Mouse (Mus musculus): ENCODE data around the gene Arpc5l. TPM values are rescaled to one million over a fixed set of nuclear protein-coding genes. Genes with fewer than 3 reads are reported as not detected.
A peak's percentile ranks its signal among the peaks of the same experiment; 100 is the strongest.
"Not testable (repeated sequence)": the region's sequence is repeated elsewhere in the genome, so short reads cannot be mapped to it uniquely, and the experiment has no call there.

The Arpc5l gene
- polyA plus RNA-seq, 2 experiments from 2014 or later, result 101 to 124 TPM

DNA sequence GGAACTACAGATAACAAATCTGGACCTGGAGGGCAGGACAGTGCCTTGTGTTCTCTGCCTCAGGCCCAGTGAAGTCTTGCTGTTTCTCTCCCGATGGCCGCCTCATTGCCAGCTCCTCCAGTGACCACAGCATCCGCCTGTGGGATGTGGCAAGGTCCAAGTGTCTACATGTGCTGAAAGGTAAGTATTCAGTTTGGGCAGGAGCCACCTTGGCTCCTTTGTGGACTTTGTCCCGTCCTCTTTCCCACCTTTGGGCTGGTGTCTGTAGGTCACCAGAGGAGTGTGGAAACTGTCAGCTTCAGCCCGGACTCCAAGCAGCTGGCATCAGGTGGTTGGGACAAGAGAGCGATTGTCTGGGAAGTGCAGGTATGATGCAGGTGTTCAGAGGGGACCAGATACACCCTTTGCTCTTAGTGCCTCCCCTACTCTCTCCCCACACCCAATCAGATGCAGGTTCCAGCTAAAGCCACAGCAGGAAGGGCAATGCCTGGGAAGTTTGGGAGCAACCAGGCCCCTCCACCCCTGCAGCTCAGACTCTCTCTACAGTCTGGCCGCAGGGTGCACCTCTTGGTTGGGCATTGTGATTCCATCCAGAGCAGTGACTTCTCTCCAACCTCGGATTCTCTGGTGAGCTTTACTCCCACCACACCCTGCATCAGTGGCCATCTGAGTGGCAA lies 5.1 kb upstream of the Arpc5l start:
- no peak for ATAC-seq

DNA sequence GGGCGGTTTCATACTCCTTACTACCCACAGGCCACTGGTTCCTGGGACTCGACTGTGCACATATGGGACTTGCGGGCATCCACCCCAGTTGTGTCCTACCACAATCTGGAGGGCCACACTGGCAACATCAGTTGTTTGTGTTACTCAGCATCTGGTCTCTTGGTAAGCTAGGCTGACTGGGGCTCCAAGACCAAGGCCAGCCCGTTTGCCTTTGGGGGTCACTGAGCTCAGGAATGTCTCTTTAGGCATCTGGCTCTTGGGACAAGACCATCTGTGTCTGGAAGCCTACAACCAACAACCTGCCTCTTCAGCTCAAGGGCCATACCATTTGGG lies 4.6 kb upstream of the Arpc5l start:
- ATAC-seq, result no peak

DNA sequence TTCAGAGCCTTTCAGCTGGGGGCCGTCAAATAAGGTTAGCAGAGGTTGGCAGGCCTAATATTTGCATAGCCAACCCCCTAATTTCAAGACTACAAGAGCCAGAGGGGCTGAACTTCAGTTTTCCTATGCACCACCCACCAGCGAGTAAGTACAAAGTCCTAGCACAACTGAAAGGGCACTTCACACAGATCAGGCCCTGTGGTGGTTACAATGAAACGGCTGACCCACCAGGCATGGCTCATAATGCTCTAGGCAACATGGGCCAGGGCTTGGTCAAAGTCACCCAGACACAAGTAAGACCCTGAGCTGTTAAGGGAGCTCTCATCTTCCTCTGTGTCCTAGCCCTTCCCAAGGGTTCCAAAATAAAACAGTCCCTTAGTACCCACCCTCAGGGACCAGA lies 3.3 kb upstream of the Arpc5l start:
- ATAC-seq, result no peak

DNA sequence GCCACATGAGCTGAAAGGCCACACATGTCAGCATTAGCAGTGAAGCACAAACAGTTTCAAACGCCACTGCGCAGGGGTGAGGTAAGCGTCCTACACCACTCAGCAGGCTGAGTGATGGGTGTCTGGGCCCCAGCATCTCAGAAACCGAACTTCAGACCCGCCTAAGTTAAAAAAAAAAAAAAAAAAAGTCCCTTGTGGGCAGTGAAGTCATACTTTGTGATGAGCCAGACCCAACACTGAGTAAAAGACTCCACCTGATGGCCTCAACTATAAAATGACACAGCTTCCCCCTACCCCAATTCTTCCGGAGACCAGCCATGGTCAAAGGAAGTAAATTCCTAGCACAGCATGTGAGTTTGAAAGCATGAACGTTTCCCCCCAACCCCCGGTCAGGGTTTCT lies 2.0 kb upstream of the Arpc5l start:
- no peak for ATAC-seq

DNA sequence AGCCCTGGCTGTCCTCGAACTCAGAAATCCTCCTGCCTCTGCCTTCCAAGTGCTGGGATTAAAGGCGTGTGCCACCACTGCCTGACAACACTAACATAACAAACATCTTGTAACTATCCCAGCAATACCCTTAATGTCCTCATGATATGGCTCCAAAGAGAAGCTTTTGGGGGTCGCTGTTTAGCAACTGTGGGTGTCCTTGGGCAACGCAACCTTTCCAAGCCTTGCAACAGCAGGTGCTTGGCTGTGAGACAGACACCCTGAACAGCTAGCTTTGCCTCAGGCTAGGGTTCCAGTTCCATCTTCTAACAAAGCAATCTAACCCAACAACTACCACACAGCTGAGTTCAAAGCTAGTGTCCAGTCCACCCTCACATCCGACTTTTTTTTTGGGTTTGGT lies 1.6 kb upstream of the Arpc5l start:
- no peak for ATAC-seq

DNA sequence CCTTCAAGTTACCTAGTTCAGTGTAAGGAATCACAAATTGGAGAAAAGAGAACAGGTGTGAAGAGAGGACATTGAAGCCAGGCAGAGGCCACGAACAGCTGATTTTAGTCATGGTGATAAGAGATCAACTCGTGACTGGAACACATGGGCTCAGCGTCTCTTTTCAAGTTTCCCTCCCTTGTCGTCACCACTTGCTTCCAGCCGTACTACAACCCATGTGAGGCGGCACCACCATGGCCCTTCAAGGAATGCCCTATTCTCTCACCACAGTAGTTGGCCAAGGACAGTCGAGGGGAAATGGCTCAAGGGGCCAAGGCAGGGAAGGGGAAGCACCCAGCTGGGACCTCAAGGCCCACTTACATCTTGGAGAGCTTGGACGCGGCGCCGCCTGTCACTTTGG lies 776 bp upstream of the Arpc5l start:
- ATAC-seq, result no peak

DNA sequence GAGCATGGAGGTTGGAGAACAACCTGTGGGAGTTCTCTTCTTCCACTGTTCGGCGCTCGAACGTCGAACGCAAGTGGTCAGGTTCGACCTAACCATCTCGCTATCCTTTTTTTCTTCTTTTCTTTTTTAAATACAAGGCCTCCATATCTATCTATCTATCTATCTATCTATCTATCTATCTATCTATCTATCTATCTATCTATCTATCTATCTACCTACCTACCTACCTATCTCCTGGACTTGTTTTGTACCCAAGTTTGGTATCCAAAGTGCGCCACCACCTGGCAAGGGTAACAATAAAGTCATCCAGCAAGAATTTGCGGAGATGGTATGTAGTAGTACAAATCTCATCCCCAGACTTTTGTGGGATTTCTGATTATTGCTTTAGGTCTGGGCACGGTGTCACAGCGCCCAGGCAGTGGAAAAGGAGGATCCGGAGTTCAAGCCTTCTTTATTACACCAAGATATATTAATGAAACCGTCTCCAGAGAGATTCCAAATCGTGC lies 479 bp downstream of the Arpc5l start, which contains the start of gene Rpl35:
Gene Rpl35, minus strand, starts transcription at position 51 of the 506 bp plus-strand sequence.
- ATAC-seq, result no peak

DNA sequence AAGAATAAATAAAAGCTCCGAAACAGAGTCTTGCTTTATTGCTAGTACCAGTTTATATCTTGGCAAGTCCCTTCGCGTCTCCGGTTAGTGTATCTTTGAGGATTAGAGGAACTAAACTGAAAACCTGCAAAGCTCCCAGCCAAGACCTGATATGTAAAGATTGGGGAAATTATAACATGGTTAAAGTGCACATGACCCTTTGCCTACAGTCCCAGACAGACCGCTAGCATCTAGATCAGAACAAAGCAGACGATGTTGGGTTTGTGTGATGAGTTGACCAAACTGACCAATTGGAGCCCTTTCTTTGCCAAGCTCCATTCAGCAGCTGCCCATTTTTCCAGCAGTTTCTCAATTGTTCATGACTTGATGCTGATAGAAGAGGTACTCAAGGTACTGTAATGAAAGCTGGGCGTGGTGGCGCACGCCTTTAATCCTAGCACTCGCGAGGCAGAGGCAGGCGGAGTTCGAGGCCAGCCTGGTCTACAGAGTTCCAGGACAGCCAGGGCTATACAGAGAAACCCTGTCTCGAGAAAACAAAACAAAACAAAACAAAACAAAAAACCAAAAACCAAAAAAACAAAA lies 1.1 kb downstream of the Arpc5l start:
- ATAC-seq, result no peak

DNA sequence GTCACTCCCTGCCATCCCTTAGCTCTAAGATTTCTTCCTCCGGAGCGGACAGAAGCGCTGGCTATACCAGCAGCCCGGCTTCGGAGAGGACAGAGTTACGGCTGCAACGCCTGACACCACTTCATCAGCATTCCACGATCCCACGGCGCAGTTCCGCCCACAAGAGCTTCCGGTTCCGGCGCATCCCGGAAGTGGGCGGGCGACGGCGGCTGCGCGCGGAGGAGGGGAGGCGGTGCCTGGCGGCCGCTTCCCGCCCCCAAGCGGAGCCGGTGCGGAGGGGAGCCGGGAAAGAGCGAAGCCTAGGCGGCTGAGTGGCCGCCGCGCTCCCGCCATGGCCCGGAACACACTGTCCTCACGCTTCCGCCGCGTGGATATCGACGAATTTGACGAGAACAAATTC lies 2.7 kb downstream of the Arpc5l start:
- peak; percentile 71 for ATAC-seq

DNA sequence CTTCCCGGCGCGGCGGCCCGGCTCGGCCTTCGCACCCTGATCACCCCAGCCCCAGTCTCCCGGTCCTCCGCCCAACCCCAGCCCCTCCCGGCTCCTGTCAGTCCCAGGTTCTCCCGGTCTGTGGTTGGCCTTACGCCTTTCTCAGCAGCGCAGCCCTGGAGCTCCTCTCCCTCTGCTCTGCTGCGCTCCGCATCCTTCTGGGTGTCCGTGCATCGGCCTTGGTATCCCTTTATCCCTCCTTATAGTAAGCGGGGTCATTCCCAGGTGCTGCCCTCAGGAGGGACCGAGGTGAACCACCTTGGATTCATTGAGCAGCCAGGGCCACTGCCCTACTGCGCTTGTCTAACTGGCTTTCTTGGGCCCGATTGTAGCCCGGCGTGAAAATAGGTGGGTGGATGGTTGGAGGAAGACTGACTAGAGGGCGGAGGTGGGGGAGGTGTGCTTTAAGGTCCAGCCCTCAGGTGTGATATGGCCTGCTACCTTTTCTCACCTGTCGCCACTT lies 3.3 kb downstream of the Arpc5l start:
- peak; percentile 1 for ATAC-seq

DNA sequence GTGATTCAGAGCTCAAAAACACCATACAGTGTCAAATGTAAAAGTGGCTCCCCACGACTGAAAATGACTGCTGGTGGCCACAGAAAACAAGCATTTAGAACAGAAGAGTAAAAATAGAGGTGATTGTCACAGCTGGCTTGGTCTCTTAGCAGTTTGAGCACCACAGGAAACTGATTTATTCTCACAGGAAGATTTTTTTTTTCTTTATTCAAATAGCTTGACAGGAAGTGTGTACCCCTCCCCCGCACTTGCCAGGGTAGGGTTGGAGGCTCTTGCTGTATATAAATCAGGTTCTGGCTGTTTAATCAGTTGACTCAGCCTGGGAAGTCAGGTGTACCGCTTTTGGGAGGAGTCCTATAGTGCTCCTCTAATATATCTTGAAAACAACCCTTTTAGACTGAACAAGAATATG lies 3.8 kb downstream of the Arpc5l start:
- ATAC-seq, result peak; percentile 61

DNA sequence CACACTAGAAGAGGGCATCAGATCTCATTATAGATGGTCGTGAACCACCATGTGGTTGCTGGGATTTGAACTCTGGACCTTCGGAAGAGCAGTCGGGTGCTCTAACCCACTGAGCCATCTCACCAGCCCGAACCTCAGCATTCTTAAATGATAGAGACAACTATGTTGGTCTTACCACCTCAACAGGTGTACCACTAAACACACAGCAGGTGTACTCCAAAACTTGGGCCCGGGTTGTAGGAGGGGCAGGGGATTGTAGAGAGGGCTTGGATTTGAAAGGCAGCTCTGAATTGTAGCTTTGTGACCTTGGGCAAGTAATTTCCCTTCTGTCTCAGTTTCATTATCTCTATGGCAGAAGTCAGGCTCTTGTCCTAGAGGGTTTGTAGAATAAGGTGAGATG lies 5.0 kb downstream of the Arpc5l start:
- not testable (repeated sequence) for ATAC-seq

DNA sequence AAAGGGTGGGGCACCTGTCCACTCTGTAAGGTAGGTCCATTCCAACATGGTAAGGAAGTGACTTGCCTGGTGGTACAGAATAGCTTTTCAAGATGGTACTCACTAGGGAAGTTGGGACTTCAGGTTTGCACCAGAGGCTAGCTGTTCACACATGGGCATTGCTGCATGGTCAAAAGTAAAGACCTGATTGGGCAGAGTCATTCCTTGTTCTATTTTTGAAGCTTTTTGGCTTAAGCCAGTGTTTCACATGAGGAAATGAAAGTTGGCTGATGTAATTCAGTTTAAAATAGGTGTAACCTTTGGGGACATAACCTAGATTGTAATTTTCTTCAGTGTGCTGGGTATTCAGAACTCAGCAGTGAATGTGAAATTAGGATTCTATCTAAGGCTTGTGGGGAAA lies 6.1 kb downstream of the Arpc5l start:
- ATAC-seq, result no peak

DNA sequence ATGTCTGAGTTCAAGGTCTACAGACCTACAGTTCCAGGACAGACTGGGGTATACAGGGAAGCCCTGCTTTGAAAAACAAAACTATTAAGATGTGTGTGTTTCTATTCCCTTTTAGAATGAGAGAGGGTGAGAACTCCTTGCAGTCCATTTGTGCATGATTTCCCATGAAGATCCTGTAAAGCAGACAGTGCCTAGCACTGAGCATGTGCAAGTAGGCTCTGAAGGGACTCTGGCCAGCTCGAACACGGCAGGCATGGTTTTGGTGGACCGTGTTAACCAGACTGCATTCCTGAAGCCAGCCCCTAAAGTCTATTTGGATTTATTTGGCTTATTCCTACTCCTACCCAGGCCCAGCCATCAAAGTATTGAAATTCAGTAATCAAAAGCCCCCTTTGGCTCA lies 6.8 kb downstream of the Arpc5l start:
- ATAC-seq, result no peak

DNA sequence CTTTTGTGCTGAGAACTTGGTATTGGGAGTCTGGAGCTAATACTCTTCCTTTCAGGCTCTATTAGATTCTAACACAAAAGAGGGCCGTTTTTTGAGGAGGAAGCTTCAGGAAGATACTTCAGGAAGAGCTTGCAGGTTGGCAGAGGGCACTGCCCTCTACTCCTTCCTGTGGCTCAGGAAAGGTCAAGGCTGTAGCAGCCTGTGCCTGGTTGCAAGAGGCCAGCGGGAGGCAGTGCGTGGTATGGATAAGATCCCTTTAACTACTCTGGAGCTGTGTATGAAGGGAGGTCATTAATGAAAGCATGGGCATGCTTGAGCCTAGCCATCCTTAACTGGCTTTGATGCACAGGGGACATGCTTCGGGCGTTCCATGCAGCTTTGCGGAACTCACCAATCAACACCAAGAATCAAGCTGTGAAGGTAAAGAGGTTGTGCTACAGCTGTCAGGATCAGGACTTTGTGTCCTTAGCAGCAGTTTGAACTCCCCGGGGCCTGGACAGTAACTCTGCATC lies 7.7 kb downstream of the Arpc5l start:
- ATAC-seq, result no peak

DNA sequence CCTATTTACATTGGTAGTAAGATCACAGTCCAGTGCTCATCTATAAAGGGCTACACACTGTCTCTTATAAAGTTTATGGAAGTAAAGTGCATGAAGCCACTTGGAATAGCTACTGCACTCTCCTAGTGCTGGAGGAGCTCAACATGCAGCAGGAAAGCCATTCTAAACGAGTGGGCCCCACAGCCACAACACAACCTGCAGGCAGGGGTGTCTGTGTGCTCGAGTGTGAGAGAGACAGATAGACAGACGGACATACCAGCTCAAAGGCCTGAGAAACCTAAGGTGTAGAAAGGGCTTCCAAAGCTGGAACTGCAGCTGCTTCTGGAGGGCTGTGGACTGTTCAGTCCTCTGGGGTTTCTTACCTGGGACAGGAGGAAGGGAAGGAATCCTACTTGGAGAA lies 11.4 kb downstream of the Arpc5l start:
- ATAC-seq, result no peak

DNA sequence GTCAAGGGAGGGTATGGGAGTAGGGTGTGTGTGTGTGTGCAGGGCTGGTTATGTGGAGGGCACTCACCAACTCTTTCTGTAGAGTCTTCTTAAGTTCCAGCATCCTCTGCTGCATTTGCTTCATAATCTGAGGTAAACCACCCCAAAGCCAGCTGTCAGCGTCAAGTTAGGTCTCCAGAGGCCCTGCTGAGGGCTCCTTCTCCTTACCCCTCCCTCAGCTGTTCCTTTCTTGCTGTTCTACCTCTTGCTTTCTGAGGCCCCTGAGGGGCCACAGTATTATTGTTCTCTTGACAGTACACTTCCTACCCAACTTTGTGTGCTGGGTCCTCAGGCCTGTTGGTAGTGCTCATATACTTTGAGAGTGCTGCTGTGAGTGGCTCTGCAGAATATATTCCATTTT lies 14.9 kb downstream of the Arpc5l start:
- ATAC-seq, result no peak

DNA sequence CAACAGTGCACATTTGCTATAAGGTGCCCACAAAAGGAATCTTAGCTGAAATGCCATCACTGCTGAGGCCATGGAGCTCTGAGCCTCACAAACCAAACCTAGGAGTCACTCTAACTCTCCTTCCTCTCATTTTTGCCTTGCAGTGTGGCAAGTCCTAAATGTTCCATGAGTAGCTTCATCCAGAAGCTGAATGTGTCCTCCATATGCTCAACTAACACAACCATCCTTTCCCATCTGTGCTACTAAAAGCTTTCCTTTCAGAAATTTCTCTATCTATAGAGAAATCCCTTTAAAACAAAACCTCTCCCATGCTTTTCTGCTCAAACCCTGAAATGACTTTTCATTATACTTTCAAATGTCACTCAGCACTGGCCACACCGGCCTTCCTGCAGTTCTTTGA lies 26.5 kb downstream of the Arpc5l start:
- ATAC-seq, result no peak

DNA sequence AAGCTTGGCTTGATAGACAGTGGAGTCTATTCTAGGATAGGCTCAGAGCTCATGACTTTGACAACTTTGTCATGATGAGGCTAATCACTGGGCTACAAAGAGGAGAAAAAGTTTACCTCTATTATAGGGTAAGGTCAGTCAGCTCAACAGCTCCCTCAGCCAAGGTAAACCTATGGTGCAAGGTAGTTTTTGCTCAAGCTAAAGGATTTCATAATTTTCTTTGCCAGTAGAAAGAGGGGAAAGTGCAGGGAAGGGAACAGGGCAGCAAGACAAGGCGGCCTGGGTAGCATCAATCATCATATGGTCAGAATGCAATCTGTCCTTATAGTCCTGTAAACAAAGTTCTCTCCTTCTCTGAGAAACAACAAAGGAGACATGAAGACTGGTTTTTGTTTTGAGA lies 35.1 kb downstream of the Arpc5l start:
- no peak for ATAC-seq

DNA sequence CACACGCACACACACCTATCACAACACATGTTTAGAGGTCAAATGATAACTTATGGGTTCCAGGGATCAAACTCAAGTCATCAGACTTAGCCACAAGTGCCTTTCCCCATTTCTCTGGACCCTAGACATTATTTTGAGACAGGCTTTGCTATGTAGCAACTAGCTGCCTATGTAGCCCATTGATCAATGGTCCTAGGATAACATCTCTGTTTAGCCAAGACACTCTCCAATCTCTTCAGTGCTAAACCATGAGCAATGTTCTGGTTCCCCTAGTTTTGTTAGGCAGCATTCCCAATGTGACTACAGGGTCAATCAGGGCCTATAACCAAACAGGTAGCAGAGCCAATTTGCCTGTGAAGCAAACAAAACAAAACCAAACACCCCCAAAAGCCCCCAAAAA lies 43.4 kb downstream of the Arpc5l start:
- ATAC-seq, result no peak

DNA sequence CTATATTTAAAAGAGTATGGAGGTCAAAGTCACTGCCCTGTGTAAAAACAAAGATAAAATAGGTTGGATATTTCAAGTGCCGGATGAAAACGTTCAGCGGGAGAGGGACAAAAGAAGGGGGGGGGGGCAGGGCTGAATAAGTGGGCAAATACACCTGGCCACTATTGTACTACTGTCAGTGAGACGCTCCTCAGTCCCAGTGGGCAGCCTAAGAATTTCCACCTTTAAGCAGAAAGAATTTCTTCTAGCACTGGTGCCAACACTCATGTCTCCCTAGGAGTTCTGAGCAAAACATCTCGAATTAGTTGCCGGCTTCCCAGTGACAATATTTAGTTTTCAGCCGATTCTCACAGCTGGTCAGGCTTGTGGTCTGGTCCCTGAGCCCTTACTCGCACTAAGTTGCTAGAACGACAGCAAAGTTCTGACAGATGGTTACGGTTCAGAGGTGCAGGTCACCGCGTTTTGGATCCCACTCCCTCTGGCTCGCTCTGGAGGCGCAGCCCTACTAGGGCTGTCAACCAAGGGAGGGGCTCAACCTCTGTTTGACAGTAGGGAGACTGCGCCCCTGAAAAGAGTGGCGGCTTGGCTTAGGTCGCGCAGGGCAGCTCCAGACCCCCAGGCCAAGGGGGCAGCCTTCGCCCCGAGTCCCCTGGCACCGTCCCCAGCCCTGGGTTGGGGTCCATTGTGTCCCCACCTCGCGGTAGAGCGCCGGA lies 59.7 kb downstream of the Arpc5l start:
- peak; percentile 21 for ATAC-seq
